Mouse (Mus musculus) olfactory bulb, adult 2 months (tissue): ENCODE results near the gene Slc22a30.
"Not testable (repeated sequence)": the region's sequence is repeated elsewhere in the genome, so short reads cannot be mapped to it uniquely, and the experiment has no call there.

Experiments used
- CTCF ChIP-seq: fragments of 200-500 bp; IDR thresholded peaks from 2 replicates; pipeline ENCODE4 v1.5.1; 2012; ENCODE audit warnings: low read depth, mild to moderate bottlenecking, low read length, moderate library complexity; ENCODE audit not compliant: insufficient read depth
- POLR2A ChIP-seq: fragments of 200-500 bp; IDR thresholded peaks from 2 replicates; pipeline ENCODE4 v1.6.1; 2012; ENCODE audit warnings: mild to moderate bottlenecking, low read depth, low read length, moderate library complexity; ENCODE audit not compliant: insufficient read depth

GRCm38 (mm10) chr19:8407290-8408021, 2.5 kb upstream of the Slc22a30 start:
- not testable (repeated sequence) for TF ChIP-seq CTCF, POLR2A
